Mouse (Mus musculus) heart, embryonic 13.5 days (tissue): ENCODE data around the gene Dcpp1. TPM values are rescaled to one million over a fixed set of nuclear protein-coding genes. Genes with fewer than 3 reads are reported as not detected.
"Not testable (repeated sequence)": the region's sequence is repeated elsewhere in the genome, so short reads cannot be mapped to it uniquely, and the experiment has no call there.

Experiments
- ATAC-seq: fragments of 200-750 bp; cut with Nextera tagmentation; 2 replicates; pipeline ENCODE4 v1.8.0; 2017; ENCODE audit warnings: moderate TSS enrichment; ENCODE audit not compliant: insufficient number of reproducible peaks, low FRiP score, low TSS enrichment; ENCODE audit errors: extremely low read depth
- H3K27ac ChIP-seq: fragments of 300-500 bp; sonication (generic); replicated peaks from 2 replicates; pipeline ENCODE4 v1.5.1; 2015; ENCODE audit warnings: moderate library complexity, mild to moderate bottlenecking, inconsistent platforms
- H3K27me3 ChIP-seq: fragments of 300-500 bp; sonication (generic); replicated peaks from 2 replicates; pipeline ENCODE4 v1.6.1; 2015; ENCODE audit warnings: mild to moderate bottlenecking, inconsistent platforms
- H3K36me3 ChIP-seq: fragments of 300-500 bp; sonication (generic); 2 replicates; pipeline ENCODE4 v1.6.1; 2015; ENCODE audit warnings: mild to moderate bottlenecking, inconsistent platforms
- H3K4me1 ChIP-seq: fragments of 300-500 bp; sonication (generic); 2 replicates; pipeline ENCODE4 v1.6.1; 2015; ENCODE audit warnings: inconsistent platforms
- H3K4me2 ChIP-seq: fragments of 300-500 bp; sonication (generic); 2 replicates; pipeline ENCODE4 v1.6.1; 2015; ENCODE audit warnings: inconsistent platforms, mild to moderate bottlenecking, moderate library complexity
- H3K4me3 ChIP-seq: fragments of 300-500 bp; sonication (generic); 2 replicates; pipeline ENCODE4 v1.5.1; 2015; ENCODE audit warnings: moderate library complexity, mild to moderate bottlenecking, inconsistent platforms
- H3K9ac ChIP-seq: fragments of 300-500 bp; sonication (generic); 2 replicates; pipeline ENCODE4 v1.6.1; 2015; ENCODE audit warnings: inconsistent platforms, mild to moderate bottlenecking, moderate library complexity
- H3K9me3 ChIP-seq: fragments of 300-500 bp; sonication (generic); 2 replicates; pipeline ENCODE4 v1.6.1; 2016; ENCODE audit warnings: inconsistent platforms
- WGBS: fragments of 180-500 bp; shearing (Covaris S2); methylation state at CpG from one replicate; pipeline ENCODE4 v1.1.7; 2015; ENCODE audit warnings: mixed read lengths; 5-methylcytosine and 5-hydroxymethylcytosine counted together
- polyA plus RNA-seq: library from polyadenylated mRNA; unstranded; fragments of >200 nt; fragmentation: Nextera tagmentation; extraction: Ambion mirVana; gene quantifications from 2 replicates; pipeline ENCODE4 v1.2.1, GENCODE M21; 2015

Dcpp1 gene
- polyA plus RNA-seq: 0.32 TPM in 1 of 2 replicates, not detected in the other

DNA sequence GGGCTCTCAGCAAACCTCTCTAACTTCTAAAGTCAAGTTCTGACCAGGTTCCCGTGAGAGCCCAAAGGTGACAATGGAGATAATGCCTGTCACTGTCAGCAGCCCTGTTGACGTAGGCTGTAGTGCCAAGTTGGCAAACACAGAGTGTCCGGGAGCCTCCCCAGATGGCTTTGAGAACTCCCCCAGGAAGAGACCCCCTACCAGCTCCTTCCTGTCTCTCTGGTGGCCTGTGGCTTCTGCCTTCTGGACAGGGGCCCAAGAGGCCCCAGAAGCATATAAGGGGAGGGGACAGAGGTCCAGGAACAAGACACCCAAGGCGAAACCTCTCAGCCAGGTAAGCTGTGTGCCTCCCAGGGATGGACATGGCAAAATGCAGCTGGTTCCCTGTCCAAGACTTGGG, at the start of gene Dcpp1, which contains the start of gene Dcpp2:
TSS of gene Dcpp1 (plus strand) at position 301 of the 400 bp plus-strand sequence.
TSS of gene Dcpp2 (plus strand) at position 305 of the 400 bp plus-strand sequence.
- H3K4me3 ChIP-seq, H3K4me2 ChIP-seq, H3K27me3 ChIP-seq, H3K4me1 ChIP-seq, H3K9me3 ChIP-seq, H3K36me3 ChIP-seq, H3K27ac ChIP-seq, H3K9ac ChIP-seq, ATAC-seq: not testable (repeated sequence)
- 55% methylated on average over 4 of the region's 4 CpGs for WGBS

DNA sequence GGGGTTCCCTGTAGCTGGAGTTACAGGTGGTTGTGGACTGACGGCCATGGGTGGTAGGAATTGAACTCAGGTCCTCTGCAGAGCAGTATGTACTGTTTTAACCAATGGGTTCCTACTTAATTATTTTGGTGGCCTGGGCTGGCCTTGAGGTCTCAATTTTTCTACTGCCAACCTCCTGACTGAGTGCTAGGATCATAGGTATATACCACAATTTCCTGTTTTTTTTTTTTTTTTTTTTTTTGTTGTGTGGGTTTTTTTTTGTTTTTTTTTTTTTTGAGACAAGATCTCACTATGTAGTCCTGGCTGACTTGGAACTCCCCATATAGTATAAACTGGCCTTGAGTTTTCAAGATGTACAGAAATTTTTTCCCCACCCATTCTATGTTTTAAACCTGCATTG, 49.5 kb upstream of the Dcpp1 start:
- Histone ChIP-seq H3K9ac (no peak overlapping the region), H3K4me2 (no peak overlapping the region), H3K4me1 (peaks cover 22% of the 10 kb centered on the region), H3K4me3 (no peak overlapping the region), H3K9me3 (no peaks in the 10 kb centered on the region), H3K27me3 (peaks cover 61% of the 10 kb centered on the region), H3K27ac (no peak overlapping the region), H3K36me3 (peaks cover 13% of the 10 kb centered on the region)
- no peak for ATAC-seq
- WGBS: 88% methylated on average over 1 of the region's 1 CpGs

DNA sequence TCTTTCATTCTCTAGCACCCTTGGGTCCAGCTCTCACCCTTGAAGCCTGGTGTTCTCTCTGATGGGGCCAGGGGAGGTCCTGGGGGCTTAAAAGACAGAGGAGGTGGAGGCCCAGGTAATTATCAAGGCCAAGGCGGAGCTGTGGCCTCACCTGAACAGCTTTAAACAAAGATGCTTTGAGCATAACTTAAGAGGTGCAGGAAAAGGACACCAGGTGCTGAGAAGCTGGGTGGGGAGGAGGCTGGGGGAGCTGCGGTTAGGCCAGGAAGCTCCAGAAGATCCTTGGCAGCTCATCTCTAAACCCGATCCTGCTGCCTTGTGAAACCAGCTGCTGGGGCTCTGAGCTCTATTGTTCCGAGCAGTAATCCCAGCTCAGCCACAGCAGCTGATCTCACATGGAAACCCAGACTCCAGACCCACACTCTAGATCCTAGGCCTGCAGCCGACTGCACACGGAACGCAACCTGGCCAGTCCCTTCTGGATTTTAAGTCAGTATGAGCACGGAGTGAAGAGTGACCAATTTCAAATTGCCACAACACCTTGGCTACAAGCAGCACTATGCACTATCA, 44.6 kb upstream of the Dcpp1 start, which contains the start of gene Prss33:
TSS of gene Prss33 (minus strand) at position 51 of the 570 bp plus-strand sequence.
- H3K9me3 ChIP-seq: no peaks in the 10 kb centered on the region
- H3K4me3 ChIP-seq: no peak within 1 kb of the TSS
- no peak within 1 kb of the TSS for H3K27ac ChIP-seq
- H3K9ac ChIP-seq: no peak within 1 kb of the TSS
- 65% methylated on average over 8 of the region's 8 CpGs for WGBS
- no peak within 1 kb of the TSS for H3K4me2 ChIP-seq
- ATAC-seq: no peak
- no peaks in the 10 kb centered on the region for H3K4me1 ChIP-seq
- H3K27me3 ChIP-seq: peaks cover 61% of the 10 kb centered on the region
- no peaks in the 10 kb centered on the region for H3K36me3 ChIP-seq

DNA sequence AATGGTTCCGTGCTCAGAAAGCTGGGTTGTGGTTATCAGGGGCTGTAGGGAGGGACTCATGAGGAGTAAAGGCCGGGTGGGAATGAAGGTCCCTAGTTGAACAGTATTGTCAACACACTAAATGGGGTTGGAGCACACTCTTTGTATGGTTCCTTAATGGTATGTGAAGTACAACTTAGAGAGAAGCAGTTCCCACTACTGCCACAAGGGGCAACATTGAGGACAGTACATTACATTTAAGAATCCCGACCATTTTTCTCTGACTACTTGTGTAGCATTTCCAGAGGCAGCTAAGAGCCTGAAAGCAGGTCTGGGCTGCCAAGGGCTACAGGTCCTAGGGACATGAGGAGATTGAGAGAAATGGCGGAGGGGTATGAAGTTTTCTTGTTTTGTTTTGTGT, 39.5 kb upstream of the Dcpp1 start:
- H3K27me3 ChIP-seq: peaks cover 26% of the 10 kb centered on the region
- WGBS: 27% methylated on average over 4 of the region's 4 CpGs
- peaks cover 9% of the 10 kb centered on the region; the same call in 1 of the 2 replicates for H3K4me1 ChIP-seq
- H3K27ac ChIP-seq: no peak overlapping the region
- no peak overlapping the region for H3K4me3 ChIP-seq
- no peaks in the 10 kb centered on the region for H3K36me3 ChIP-seq
- no peak overlapping the region for H3K9ac ChIP-seq
- H3K4me2 ChIP-seq: no peak overlapping the region
- H3K9me3 ChIP-seq: no peaks in the 10 kb centered on the region
- no peak for ATAC-seq

DNA sequence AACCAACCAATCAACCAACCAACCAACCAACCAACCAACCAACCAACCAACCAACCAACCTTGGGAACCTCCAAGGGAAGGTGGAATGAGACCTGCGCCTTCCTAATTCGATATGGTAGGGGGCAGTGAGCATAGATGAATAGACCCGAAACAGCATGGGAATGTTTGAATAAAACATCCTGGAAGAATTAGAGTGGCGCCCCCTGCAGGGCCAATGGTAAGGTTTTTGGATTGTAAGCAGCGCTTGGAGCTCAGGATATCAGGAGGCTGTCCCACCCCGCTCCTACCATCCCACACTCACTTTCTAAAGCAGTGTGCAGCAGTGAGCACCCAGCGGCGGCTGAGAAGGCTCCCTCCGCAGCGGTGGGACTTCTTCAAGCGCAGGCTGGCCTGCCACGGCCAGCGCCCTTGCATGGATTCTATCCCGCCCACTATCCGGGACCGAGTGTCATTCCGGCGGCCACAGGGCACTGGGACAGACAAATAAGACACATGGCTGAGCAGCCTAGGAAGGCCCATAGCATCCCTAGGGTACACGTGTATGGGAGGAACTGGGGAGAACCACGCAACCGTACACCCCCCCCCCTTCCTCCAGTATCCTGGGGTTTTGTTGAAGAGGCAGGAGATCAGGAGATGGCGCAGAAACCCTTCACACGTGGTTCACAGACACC, 37.4 kb upstream of the Dcpp1 start:
- H3K4me3 ChIP-seq: peak overlapping the region; percentile 24; the same call in 1 of the 2 replicates
- no peaks in the 10 kb centered on the region for H3K9me3 ChIP-seq
- H3K27me3 ChIP-seq: peaks cover 13% of the 10 kb centered on the region
- ATAC-seq: no peak
- peaks cover 9% of the 10 kb centered on the region; the same call in 1 of the 2 replicates for H3K4me1 ChIP-seq
- H3K9ac ChIP-seq: no peak overlapping the region
- H3K27ac ChIP-seq: no peak overlapping the region
- 37% methylated on average over 23 of the region's 23 CpGs for WGBS
- H3K4me2 ChIP-seq: peak overlapping the region; percentile 55
- no peaks in the 10 kb centered on the region for H3K36me3 ChIP-seq

DNA sequence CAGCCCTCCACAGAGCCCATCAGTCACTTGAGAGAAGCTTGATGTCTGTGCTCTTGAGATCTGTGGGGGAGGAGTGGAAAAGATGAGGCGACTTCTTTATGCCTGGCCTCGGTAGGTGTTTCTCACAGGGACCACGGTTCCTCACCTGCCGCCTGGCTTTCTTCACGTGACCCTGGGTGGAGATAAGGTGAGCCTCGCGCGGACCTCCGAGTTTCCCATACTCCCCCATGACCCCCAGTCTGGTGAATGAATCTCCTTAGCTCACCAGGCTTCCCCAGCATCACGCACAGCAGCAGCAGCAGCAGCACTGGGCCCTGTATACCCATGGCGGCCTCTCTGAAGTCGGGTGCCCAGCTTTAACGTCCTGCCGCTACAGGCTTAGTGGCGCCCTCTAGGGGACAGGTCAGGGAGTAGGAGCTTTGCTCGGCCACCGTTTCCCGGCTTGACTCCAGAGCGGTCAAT, 36.8 kb upstream of the Dcpp1 start, which contains the start of the genes Prss32 and Prss41:
TSS of gene Prss32 (plus strand) at position 44 of the 462 bp plus-strand sequence.
TSS of gene Prss41 (minus strand) at position 361 of the 462 bp plus-strand sequence.
- H3K27ac ChIP-seq: no peak within 1 kb of the TSS
- no peaks in the 10 kb centered on the region for H3K36me3 ChIP-seq
- H3K4me3 ChIP-seq: peak within 1 kb of the TSS; percentile 24
- H3K9ac ChIP-seq: peak within 1 kb of the TSS; percentile 33; the same call in 1 of the 2 replicates
- ATAC-seq: no peak
- peak within 1 kb of the TSS; percentile 55 for H3K4me2 ChIP-seq
- H3K9me3 ChIP-seq: no peaks in the 10 kb centered on the region
- peaks cover 9% of the 10 kb centered on the region; the same call in 1 of the 2 replicates for H3K4me1 ChIP-seq
- WGBS: 7% methylated on average over 19 of the region's 19 CpGs
- H3K27me3 ChIP-seq: peaks cover 13% of the 10 kb centered on the region

DNA sequence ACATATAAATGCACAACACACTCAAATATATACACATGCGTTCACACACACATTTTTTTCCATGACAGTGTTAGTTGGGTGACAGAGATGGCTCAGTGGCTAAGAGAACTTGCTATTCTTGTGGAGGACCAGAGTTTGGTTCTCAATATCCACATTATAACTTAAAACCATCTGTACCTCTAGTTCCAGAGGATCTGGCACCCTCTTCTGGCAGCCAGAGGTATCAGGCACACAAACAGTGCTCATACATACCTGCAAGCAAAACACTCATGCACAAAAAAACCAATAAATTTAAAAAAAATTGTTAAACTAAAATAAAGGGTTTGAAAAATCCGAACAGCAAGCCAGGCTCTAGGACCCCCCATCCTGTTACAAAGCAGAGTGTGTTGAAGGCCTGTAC, 30.6 kb upstream of the Dcpp1 start:
- Histone ChIP-seq H3K4me1 (peaks cover 8% of the 10 kb centered on the region), H3K4me3 (no peak overlapping the region), H3K4me2 (no peak overlapping the region), H3K27me3 (no peaks in the 10 kb centered on the region), H3K27ac (no peak overlapping the region), H3K9ac (no peak overlapping the region), H3K9me3 (no peaks in the 10 kb centered on the region), H3K36me3 (no peaks in the 10 kb centered on the region)
- no peak for ATAC-seq
- WGBS: 57% methylated on average over 2 of the region's 2 CpGs

DNA sequence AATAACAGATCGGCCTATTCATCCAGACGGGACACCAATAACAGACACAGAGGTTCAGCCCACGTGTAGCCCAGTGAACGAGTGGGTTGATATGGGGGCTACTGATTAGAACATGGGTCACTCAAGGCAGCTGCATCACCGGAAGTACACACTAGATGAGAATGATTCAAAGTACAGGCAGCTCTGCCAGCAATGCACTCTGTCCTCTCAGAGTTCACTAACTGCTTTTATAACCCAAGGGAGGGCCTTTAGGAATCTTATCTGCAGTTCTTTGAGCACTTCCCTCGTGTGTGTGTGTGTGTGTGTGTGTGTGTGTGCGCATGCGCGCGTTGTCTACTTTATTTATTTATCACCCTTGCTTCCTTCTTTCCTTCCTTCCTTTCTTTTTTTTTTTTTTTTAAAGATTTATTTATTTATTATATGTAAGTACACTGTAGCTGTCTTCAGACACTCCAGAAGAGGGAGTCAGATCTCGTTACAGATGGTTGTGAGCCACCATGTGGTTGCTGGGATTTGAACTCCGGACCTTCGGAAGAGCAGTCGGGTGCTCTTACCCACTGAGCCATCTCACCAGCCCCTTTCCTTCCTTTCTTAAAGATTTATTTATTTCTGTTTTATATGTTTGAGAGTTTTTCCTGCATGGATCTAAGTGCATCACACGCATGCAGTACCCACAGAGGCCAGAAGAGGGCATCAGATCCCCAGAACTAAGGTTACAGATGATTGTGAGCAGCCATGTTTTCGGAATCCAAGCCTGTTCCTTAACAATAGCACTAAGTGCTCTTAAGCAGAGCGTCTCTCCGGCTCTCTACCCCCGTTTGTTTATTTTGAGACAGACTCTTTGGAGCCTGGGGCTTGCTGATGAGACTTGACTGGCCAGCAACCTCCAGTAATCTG, 29.6 kb upstream of the Dcpp1 start:
- no peaks in the 10 kb centered on the region for H3K36me3 ChIP-seq
- H3K4me2 ChIP-seq: no peak overlapping the region
- no peak for ATAC-seq
- H3K9ac ChIP-seq: no peak overlapping the region
- no peak overlapping the region for H3K27ac ChIP-seq
- no peaks in the 10 kb centered on the region for H3K9me3 ChIP-seq
- H3K27me3 ChIP-seq: no peaks in the 10 kb centered on the region
- peaks cover 8% of the 10 kb centered on the region for H3K4me1 ChIP-seq
- 44% methylated on average over 18 of the region's 19 CpGs for WGBS
- H3K4me3 ChIP-seq: no peak overlapping the region

DNA sequence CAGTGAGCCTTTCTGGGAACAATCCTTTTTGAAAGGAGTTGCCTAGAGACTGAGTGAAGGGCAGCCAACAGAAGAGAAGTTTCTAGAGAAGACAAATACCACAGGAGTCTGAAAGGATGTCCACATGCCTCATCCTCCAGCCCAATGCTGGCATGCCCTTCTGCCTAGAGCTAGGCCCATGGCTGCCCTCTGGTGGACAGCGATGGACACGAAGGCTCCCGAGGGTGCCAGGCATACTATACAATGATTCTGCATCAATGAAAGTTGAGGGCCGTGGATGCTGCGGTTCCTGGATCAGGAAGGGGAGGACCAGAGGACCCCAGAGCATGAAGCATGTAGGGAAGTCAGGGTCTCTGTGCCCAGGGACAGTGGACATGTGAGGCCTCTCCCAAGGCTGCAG, 27.4 kb upstream of the Dcpp1 start:
- Histone ChIP-seq H3K27ac (no peak overlapping the region), H3K4me3 (no peak overlapping the region), H3K4me1 (peaks cover 8% of the 10 kb centered on the region), H3K36me3 (no peaks in the 10 kb centered on the region), H3K4me2 (no peak overlapping the region), H3K9ac (no peak overlapping the region), H3K9me3 (no peaks in the 10 kb centered on the region), H3K27me3 (no peaks in the 10 kb centered on the region)
- 28% methylated on average over 5 of the region's 5 CpGs for WGBS
- ATAC-seq: no peak

DNA sequence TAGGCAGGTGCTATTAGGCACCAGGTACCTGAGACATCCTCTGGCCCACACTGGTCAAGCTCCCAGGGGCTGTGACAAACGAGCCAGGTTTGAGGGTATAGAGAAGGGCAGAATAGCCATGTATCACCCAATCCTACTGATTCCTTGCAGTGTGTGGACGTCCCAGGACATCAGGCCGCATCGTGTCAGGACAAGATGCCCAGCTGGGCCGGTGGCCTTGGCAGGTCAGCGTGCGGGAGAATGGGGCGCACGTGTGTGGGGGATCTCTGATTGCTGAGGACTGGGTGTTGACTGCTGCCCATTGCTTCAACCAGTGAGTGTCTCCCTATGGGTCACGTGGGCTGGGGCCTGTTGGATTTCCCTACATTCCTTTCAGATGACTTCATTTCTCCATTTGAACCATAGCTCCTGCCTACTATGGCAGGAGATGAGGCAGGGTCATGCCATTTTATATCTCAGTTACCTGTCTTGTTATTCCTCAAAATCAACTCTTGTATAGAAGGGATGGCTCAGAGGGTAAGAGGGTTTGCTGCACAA, 26.4 kb upstream of the Dcpp1 start:
- Histone ChIP-seq H3K36me3 (no peaks in the 10 kb centered on the region), H3K4me3 (no peak overlapping the region), H3K27me3 (peaks cover 2% of the 10 kb centered on the region; the same call in 1 of the 2 replicates), H3K4me1 (peaks cover 8% of the 10 kb centered on the region), H3K4me2 (no peak overlapping the region), H3K9me3 (no peaks in the 10 kb centered on the region), H3K27ac (no peak overlapping the region), H3K9ac (no peak overlapping the region)
- 62% methylated on average over 10 of the region's 10 CpGs for WGBS
- ATAC-seq: no peak

DNA sequence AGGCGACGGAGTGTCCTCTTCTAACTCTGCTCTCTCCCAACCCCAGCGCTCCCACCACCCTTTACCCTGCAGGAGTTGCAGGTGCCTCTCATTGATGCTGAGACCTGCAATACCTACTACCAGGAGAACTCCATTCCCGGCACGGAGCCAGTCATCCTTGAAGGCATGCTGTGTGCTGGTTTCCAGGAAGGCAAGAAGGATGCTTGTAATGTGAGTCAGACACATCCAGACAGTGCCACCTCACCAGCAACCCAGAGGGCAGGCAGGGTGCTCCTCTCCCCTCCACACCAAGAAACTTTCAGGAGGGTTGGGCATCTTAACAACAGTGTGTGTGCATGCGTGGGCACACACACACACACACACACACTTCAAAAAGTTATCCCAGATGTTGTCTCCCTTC, 23.5 kb upstream of the Dcpp1 start:
- 78% methylated on average over 6 of the region's 6 CpGs for WGBS
- Histone ChIP-seq H3K27ac (no peak overlapping the region), H3K4me2 (no peak overlapping the region), H3K27me3 (peaks cover 3% of the 10 kb centered on the region; the same call in 1 of the 2 replicates), H3K9ac (no peak overlapping the region), H3K9me3 (no peaks in the 10 kb centered on the region), H3K4me3 (no peak overlapping the region), H3K4me1 (peaks cover 8% of the 10 kb centered on the region), H3K36me3 (no peaks in the 10 kb centered on the region)
- ATAC-seq: no peak
